Mouse (Mus musculus): Measurements from ENCODE around the gene C730034F03Rik. TPM values are rescaled to one million over a fixed set of nuclear protein-coding genes. Genes with fewer than 3 reads are reported as not detected.

Gene C730034F03Rik
- polyA plus RNA-seq, 1 experiment from 2014 or later, result 5.1 TPM

DNA sequence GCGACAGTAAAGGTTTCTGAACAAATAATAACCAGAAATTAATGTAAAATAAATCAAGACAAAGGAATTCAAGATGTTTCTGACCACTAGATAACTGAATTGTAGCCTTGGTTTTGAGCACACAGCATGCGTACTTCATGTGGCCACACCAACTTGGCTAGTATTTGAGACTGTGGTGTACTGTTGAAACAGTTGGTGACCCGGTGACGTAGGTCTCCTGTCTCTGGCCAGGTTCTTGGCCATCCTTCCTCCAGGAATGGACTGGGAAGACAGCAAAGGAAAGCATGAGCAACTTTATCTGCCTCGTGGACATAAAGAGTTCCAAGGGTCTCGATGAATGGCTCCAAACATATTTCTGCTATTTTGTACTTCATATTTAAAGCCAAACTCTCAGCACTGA, 2.4 kb downstream of the C730034F03Rik start:
- no peak for DNase-seq (ENCODE audit: low spot score)

DNA sequence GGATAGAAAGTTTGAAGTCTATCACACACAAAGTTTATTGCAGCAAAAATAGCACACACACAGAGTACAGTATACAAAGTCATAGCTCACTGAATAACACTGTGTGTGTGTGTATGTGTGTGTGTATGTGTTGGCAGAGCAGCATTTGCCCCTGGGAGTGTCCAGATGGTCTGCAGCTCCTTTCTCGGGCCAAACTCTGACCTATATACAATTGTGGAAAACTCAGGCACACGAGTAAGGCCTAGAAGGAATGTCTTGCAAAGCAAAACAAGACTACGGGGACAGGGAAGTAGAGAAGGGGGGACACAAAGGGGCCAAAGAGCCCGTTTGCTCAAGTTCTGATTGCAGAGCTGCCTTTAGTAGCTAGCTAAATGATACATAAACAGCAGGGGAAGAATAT, 3.6 kb downstream of the C730034F03Rik start:
- DNase-seq (ENCODE audit: low spot score), result no peak

DNA sequence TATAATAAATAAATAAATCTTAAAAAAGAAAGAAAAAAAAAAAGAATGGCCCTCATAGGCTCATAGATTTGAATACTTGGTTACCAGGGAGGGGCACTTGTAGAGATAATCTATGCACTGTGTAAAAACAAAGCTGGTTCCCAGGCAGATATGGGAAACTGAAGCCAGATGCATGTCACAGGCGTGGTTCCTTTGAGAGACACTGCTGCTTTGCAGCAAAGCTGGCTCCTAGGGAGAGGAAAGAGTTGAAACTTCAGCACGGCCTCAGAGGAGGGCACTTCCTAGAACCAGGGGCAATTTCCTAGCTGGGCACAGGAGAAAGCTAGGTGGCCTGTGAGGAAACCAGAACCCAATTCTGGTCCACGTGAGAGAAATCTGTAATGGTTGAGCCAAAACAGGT, 4.7 kb downstream of the C730034F03Rik start:
- DNase-seq (ENCODE audit: low spot score), result no peak

DNA sequence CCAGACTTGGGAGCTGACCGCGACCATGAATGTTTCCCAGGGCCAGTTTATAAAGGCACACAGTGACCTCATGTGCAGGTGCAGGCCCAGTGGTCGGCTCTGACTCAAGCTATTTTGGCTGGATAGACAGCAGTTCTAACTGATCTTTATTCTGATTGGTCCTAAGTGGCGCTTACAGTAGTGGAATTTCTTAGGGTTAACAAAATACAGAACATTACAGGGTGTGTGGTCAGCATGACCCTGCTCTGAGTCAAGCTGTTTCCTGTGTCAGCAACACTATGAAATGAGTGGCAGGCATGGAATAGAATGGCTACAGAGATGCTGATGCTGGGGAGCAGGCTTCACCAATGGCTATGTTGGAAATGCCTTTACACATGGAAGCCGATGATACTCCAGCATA, 6.5 kb downstream of the C730034F03Rik start:
- DNase-seq (ENCODE audit: low spot score), result no peak

DNA sequence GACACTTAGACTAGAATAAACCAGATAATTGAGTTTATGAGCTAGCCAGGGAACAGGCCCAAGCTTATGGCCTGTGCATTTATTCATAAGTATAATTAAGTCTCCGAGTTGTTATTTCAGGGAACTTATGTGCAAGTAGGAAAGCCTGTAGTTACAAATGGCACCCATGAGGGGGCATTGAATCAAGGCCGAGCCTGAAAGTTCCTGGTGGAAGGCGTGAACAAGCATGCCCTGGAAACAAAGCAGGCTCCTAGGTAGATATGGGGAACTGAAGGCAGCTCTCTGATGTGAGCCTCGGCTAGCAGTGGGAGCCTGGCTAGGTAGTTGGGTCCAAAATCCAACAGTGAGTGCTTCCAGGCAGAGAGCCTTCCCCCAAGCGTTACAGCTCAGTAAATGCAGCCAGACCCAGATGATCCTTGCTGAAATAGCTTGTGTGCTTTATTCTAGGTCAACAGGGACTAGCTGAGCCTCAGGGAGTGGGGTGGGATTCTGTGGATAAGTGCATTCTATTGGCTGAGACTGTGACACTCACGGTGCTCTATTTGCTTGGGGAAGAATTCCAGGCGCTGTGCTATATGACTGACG, 13.2 kb downstream of the C730034F03Rik start:
- DNase-seq (ENCODE audit: low spot score), result no peak

DNA sequence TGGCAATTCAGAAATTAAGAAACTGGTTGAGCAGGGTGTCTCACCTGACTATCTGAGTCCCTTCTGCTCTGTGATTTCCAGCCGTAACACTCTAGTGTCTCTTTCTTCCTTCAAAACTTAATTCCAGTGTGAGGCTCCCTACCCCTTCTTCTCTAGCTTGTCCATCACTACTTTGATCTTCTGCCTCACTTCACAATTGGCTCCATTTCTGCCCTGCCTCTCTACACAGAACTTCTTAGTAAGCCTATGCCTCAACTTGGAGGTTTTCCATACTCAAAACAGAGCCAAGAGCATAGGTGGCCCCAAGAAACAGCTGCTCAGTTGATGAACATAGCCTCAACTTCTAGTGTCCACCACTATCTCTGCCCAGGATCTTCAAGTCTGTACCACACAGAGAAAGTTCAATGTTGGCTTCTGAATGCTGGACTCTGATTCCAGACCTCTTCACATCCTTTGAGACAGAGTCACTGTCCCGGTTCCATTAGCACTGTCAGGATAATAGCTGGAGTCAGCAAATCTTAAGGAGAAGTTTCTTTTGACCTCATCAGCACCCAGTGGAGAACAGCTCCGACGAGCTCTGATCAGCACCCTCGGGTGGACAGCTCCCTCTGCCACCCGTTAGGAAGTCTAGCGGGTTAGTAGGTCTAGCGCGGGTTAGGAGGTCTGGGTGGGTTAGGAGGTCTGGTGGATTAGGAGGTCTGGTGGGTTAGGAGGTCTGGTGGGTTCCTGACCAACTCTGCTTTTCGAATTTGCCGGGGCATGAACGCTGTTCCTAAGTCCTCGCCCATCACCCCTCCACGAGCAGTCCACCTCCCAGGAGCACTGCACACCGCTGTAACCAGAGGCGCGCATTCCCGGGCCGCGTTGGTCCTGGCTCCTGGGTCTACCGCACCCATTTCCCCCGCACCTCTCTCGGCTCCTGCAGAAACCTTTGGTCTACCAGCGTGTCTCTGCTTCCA, 23.8 kb downstream of the C730034F03Rik start:
- peak; percentile 66 for DNase-seq (ENCODE audit: low spot score)

DNA sequence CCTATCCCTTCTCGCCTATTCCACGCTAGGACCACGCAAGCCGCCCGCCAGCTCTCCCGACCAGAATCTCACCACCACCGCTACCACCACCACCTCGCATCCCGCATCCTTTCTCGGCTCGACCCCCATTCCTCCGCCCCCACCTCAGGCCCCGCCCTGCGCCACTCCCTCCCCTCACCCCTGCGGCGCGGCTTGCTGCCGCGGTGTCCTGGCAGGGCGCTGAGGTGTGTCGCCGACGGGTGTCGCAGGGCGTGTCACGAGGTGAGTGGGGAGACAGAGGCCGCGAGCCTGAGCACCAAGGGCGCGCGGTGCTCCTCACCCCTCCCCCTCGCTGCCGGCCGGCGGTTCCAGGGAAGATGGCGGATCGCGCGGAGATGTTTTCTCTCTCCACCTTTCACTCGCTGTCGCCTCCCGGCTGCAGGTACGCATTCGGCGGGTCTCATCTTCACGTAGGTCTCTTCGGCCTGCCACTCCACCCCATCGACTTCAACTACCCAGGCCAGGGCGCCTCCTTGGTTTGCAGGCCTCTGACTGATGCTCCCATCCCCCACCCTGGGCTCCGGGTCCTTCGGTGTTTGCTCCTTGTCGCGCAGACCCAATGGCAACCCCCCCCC, 24.6 kb downstream of the C730034F03Rik start, which contains the start of gene Mapk8ip2:
Gene Mapk8ip2 (plus strand): TSS at position 49 of the 614 bp plus-strand sequence.
- no peak for DNase-seq (ENCODE audit: low spot score)

DNA sequence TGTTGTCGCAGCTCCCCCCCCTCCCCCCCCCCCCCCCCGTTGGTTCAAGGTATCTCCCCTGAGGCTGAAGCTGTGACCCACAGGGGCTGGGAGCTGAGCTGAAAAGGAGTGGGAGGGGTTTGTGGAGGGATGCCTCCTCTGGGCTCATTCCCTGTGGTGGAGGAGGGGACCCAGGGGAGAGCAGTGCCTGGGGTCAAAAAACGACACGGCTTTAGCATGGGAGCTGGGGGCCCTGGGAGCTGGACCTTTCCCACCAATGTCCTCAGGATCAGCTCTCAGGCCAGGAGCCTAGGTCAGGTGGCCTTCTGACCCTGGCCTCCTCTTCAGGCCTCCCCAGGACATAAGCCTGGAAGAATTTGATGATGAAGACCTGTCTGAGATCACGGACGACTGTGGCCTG, 25.5 kb downstream of the C730034F03Rik start:
- no peak for DNase-seq (ENCODE audit: low spot score)

DNA sequence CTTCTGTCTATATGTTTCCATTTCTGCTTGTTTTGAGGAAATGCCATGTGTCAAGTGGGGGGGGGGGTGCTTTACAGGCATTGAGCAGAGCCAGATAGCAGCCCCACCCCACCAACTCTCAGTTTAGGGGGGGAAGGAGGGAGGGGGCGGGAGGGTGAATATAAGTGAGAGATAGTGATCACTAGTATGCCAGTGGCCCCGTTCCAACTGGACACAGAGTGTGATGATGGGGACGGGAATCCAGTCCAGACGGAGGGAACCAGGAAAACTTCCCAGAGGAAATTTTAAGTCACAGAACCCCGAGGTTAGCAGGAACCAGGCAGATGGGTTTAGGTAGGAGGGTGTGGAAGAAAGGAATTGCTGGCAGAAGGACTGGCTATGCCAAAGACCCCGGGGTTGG, 26.3 kb downstream of the C730034F03Rik start:
- DNase-seq (ENCODE audit: low spot score), result no peak

DNA sequence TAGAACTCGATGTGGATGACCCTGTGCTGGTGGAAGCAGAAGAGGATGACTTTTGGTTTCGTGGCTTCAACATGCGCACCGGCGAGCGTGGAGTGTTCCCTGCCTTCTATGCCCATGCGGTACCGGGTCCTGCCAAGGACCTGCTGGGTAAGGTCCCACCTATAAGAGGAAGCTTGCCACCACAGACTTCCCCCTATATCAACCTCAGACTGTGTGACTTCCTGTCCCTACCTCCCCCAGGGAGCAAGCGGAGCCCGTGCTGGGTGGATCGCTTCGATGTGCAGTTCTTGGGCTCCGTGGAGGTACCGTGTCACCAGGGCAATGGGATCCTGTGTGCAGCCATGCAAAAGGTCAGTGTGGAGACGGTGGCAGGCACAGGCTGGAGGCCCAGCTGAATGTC, 29.6 kb downstream of the C730034F03Rik start:
- peak; percentile 13 for DNase-seq (ENCODE audit: low spot score)

DNA sequence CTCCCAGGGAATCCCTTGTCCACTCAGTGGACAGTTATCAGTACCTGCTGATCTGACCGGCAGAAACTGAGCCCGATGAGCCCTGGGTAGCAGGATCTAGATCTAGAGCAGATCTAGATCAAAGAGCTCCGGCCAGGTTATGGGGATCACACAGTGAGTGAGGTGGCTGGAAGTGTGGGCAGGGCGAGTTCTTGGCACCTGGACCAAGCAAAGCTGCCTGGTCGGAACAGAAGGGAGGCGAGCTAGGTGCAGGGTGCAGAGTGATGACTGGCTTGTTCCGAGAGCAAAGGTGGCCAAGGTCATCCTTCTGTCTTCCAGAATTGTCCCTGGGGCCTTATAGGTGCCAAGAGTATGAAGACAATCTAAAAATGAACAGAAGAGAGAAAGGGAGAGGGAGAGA, 30.4 kb downstream of the C730034F03Rik start:
- DNase-seq (ENCODE audit: low spot score), result no peak

DNA sequence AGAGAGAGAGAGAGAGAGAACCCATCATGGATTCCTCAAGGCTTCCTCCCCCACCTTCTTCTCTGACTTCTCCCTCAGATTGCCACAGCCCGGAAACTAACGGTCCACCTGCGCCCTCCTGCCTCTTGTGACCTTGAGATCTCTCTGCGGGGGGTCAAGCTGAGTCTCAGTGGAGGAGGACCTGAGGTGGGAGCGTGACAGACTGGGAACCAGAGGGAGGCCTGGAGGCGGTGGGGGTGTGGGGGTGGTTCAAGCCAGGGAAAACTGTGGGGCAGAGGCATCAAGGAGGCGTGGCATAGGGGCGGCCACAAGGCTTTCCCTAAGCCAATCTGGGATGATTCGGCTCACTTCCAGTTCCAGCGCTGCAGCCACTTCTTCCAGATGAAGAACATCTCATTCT, 30.9 kb downstream of the C730034F03Rik start:
- DNase-seq (ENCODE audit: low spot score), result no peak

DNA sequence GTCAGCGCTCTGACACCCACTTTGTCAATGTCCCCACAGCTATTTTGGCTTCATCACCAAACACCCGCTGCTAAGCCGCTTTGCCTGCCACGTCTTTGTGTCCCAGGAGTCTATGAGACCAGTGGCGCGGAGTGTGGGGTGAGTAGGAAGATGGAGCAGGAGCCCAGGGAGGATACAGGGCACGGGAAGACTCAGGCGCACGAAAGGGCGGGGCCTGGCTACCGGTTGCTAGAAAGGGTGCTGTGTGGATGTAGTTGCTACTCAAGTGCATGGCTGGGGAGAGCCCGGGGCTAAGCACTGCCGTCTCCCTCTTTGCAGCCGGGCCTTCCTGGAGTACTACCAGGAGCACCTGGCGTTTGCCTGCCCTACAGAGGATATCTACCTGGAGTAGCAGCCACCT, 31.9 kb downstream of the C730034F03Rik start:
- DNase-seq (ENCODE audit: low spot score), result no peak

DNA sequence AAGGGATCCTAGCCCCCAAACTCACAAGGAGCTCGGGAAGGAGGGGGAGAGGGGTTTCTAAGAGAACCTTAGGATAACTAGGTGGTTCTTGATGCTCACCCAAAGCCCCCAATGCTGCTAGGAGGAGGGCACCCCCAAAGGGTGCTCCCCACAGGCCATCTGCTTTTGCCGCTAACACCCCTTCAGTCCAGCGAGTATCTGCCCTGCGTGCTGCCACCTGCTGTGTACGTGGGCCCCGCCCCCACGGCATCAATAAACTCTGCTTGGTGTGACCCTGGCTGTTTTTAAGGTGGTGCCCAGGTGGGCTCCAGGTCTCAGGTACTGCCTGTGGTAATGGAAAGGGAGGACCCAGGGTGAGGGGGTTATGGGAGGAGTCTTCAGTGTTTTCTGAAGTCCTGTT, 32.8 kb downstream of the C730034F03Rik start:
- DNase-seq (ENCODE audit: low spot score), result no peak

DNA sequence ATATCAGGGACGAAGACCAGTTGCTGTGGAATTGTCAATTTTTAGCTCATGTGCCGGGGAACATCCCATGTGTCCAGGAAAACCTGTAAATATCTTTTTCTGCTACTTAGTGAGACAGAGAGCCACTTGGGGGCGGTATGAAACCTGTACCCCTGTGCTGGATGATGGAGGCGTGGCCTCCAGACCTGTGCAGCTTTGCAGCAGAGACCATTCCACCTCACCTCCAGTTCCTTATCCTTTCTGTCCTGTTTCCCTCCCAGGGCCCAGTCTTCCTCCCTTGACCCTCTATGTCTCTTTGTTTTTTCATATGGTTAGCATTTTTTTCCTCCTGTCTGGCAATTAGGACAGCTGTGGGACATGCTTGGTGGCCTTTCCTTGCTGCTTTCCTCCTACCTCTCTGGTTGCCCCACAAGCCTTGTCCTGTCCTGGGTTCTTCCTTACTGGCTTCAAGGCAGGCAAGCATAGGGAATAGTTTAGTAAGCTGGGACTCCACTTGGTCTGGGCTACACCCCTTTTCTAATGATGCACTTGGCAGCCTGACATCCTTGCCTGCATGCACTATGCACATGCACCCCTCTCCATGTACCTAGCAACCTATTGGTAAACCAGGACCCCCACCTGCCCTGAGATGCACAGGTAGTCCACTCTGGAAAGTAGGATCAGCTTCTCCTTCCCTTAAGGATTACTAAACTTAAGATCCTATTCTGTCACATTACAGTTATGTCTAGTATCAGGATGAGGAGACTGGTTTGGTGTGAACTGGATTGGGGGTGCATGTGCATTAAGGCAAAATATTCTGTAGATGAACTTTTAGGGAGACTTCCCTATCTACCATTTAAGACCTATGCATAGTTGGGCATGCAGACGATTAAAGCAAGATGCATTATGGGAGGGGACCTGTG, 34.2 kb downstream of the C730034F03Rik start:
- no peak for DNase-seq (ENCODE audit: low spot score)

DNA sequence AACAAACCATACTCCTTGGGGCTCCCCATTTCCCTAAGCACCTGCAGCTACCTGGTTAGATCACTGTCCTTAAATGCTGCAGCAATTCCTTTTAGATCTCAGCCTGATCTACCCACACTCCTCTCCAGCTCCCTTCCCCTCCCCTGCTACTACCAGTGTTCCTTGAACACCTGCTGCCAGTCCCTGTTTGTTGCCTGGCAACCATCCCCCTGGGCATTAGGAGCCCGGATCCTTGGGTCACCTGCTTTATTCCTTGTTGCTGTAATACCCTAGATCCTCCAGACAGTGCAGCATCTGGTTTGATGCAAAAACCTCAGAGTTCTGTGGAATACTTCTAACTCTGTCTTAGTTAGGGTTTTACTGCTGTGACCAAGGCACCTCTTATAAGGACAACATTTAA, 35.7 kb downstream of the C730034F03Rik start:
- no peak for DNase-seq (ENCODE audit: low spot score)

DNA sequence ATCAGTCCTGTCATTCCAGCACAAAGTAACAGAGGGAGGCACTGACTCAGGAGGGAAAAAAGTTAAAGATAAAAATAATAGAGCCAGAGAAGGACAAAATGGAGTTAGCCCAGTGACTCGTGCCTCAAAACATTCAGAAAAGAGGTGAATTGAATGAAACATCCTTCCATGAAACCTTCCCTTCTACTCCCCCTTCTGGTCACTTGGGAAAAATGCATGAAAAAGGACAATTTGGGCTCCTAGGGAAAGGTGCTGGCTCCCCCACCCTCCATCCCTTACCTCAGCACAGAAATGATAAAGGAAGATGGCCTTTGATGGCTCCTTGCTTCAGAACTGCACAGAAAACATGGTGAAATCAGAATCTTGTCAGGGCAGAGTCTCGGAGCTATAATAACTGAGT, 39.2 kb downstream of the C730034F03Rik start:
- DNase-seq (ENCODE audit: low spot score), result peak; percentile 14

DNA sequence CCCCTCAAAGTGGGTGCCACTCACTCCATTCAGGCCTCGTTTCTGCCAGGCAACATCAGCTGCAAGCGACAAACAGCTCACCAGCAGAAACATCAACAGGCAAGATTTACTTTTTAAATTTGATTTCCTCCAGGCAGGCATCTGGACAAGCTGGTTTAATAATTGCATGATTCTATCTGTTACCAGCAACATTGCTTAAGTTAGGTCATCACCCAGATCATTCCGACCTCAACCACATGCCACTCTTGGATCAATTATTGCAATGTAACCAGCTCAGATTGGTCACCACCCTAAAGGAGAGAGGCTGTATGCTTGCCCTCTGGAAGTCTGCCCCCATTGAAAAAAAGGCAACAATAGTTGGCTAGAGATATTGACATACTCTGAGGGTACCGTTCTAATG, 42.1 kb downstream of the C730034F03Rik start:
- no peak for DNase-seq (ENCODE audit: low spot score)

DNA sequence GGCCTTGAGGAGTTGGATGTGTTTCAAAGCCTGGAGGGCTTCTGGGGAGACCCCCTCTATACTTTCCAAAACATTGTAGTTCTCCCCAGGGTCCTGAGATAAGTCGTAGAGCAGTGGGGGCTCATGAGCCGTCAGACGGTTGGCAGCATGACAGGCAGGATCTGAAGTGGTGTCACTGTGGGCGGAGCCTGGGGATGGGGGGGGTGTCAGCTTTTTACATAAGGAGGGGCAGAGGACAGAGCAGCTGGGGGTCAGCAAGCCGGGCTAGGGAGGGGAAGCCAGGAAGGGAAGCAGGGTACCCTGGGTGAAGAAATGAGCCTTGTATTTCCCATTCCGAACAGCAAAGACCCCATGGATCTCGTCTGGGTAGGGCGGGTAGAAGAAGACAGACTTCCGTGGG, 44.0 kb downstream of the C730034F03Rik start:
- DNase-seq (ENCODE audit: low spot score), result no peak

DNA sequence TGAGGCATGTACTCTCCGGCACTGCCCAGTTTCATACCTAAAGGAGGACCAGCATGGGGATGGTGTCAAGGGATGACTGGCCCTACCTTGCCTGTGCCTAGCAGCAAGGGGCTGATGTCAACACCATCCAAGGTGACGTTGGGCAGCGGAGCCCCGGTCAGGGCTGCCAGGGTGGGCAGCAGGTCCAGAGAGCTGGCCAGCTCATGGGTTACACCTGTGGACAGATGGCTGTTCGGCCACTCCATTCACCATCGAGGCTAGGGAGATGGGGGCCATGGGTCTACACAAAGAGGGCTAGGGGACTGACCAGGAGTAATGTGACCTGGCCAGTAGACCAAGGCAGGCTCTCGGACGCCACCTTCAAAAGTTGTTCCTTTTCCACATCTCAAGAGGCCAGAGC, 44.5 kb downstream of the C730034F03Rik start:
- DNase-seq (ENCODE audit: low spot score), result no peak

DNA sequence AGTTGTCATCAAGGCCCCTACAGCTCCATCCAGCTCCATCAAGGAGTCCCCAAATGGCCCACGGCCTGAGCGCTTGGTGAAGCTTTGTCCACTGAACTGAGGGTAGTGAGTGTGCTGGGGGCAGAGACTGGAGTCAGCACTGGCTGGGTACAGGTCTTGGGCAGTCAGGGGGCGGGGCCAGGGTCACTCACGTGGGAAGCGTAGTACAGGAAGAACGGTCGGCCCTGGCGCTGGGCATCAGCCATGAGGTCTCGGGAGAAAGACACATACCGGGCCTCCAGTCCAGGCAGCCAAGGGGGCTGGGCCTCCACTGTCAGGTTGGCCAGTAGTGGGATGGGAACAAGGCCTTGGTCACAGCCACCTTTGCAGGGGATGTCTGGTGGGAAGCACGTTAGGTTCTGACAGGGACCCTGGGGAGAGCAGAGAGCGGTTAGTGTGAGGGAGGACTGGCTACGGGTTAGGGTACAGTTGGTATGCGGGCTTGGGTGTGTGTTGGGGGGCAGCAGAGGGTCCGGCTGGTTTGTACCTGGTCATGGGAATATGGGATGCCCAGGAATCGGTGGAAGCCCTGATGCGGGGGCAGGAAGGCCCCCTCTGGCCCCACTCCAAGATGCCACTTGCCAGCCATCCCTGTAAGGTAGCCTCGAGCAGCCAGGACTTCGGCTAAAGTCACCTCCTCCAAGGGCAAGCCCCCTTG, 45.4 kb downstream of the C730034F03Rik start:
- DNase-seq (ENCODE audit: low spot score), result no peak
